Mouse (Mus musculus) liver, postnatal 0 days (tissue): ENCODE measurements around the gene Neurod2. TPM values are rescaled to one million over a fixed set of nuclear protein-coding genes. Genes with fewer than 3 reads are reported as not detected.
A peak's percentile ranks its signal among the peaks of the same experiment; 100 is the strongest.

Source experiments
- ATAC-seq: fragments of 200-750 bp; cut with Nextera tagmentation; 2 replicates; pipeline ENCODE4 v1.8.0; 2017; ENCODE audit warnings: mild to moderate bottlenecking, moderate library complexity
- DNase-seq: peaks from one replicate; pipeline ENCODE4 v3.0.0-alpha.2; 2016
- H3K27ac ChIP-seq: fragments of 300-500 bp; sonication (generic); 2 replicates; pipeline ENCODE4 v1.5.1; 2014; ENCODE audit warnings: antibody characterized with exemption, moderate library complexity, mild to moderate bottlenecking, low read depth
- H3K27me3 ChIP-seq: fragments of 300-500 bp; sonication (generic); 2 replicates; pipeline ENCODE4 v1.6.1; 2014; ENCODE audit warnings: low read length, control low read depth, mixed read lengths; ENCODE audit not compliant: insufficient read depth
- H3K36me3 ChIP-seq: fragments of 300-500 bp; sonication (generic); replicated peaks from 2 replicates; pipeline ENCODE4 v1.6.1; 2014; ENCODE audit warnings: mild to moderate bottlenecking, control low read depth, low read length, moderate library complexity, mixed read lengths; ENCODE audit not compliant: insufficient read depth
- H3K4me1 ChIP-seq: fragments of 300-500 bp; sonication (generic); 2 replicates; pipeline ENCODE4 v1.6.1; 2014; ENCODE audit warnings: antibody characterized with exemption, mild to moderate bottlenecking, control low read depth; ENCODE audit not compliant: insufficient read depth
- H3K4me2 ChIP-seq: fragments of 300-500 bp; sonication (generic); 2 replicates; pipeline ENCODE4 v1.6.1; 2014; ENCODE audit warnings: low read depth, mild to moderate bottlenecking, low read length, moderate library complexity, mixed read lengths
- H3K4me3 ChIP-seq: fragments of 300-500 bp; sonication (generic); 2 replicates; pipeline ENCODE4 v1.5.1; 2014; ENCODE audit warnings: low read depth, low read length
- H3K9ac ChIP-seq: fragments of 300-500 bp; sonication (generic); replicated peaks from 2 replicates; pipeline ENCODE4 v1.6.1; 2014; ENCODE audit warnings: mild to moderate bottlenecking, moderate library complexity
- H3K9me3 ChIP-seq: fragments of 300-500 bp; sonication (generic); 2 replicates; pipeline ENCODE4 v1.6.1; 2016; ENCODE audit warnings: mild to moderate bottlenecking, control low read depth, low read length, mixed read lengths
- CTCF ChIP-seq: sonication (generic); IDR thresholded peaks from 2 replicates; pipeline ENCODE4 v1.5.1; 2016; ENCODE audit warnings: antibody characterized with exemption, low read depth
- EP300 ChIP-seq: IDR thresholded peaks from 2 replicates; pipeline ENCODE4 v1.6.1; 2016; ENCODE audit warnings: antibody characterized with exemption, low read depth, mild to moderate bottlenecking
- WGBS: fragments of 180-500 bp; shearing (Covaris S2); extraction: QIAGEN DNeasy Blood & Tissue Kit; methylation state at CpG from one replicate; pipeline ENCODE4 v1.1.7; 2014; ENCODE audit not compliant: insufficient replicate concordance; 5-methylcytosine and 5-hydroxymethylcytosine counted together
- polyA plus RNA-seq: library from polyadenylated mRNA; unstranded; fragments of >200 nt; fragmentation: Nextera tagmentation; extraction: Ambion mirVana; gene quantifications from 2 replicates; pipeline ENCODE4 v1.2.1, GENCODE M21; 2015

Gene Neurod2
- not detected in 2 replicates for polyA plus RNA-seq

DNA sequence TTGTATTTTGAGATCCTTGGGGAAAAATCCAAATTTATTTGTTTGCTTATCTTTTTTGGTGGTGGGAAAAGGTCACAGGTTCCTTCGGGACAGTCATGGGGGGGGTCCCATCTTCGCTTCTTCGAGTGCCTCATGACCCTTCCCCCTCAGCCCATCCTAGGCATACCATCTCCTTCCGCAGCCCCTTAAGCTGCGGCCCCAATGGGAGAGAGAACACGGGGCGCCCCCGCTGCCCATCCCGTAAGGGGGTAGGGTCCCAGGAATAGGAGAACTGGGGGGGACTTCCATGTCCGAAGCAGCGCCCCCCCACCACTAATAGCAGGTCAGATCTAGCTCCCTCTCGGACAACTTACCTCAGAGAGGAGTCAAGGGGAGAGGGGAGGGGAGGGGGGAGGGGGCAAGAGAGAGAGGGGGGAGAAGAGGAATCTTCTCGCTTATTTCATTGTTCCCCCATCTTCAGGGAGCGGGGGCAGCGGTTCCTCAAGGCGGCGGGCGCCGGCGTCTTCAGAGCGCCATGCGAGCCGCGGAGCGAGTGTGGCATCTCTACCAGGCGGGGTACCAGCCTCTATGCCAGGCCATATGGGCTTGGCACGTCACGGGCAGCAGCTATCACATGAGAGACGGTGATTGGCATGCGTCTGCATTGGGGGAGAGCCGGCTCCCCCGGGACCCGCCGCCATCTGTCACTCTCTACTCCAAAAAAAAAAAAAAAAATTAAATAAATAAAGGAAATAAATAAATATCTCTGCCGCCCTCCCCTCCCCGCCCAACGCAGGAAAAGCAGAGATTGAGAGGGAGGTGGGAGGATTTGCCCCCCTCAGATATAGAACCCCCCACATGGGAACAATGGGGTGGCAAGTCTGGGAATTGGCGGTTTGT, at the start of gene Neurod2:
Gene Neurod2 (minus strand): TSS at position 568 of the 879 bp plus-strand sequence.
- H3K4me3 ChIP-seq, result peak within 1 kb of the TSS; percentile 31
- H3K4me2 ChIP-seq, result peak within 1 kb of the TSS; percentile 42; the same call in 1 of the 2 replicates
- H3K27me3 ChIP-seq, result peaks cover 99% of the 10 kb centered on the region
- DNase-seq (no peak), ATAC-seq (no peak)
- 4% methylated on average over 38 of the region's 38 CpGs for WGBS
- no peak within 1 kb of the TSS for H3K27ac ChIP-seq
- peaks cover 15% of the 10 kb centered on the region; the same call in 1 of the 2 replicates for H3K4me1 ChIP-seq
- TF ChIP-seq CTCF (no peak), EP300 (no peak)
- no peaks in the 10 kb centered on the region for H3K36me3 ChIP-seq
- H3K9ac ChIP-seq, result no peak within 1 kb of the TSS
- no peaks in the 10 kb centered on the region for H3K9me3 ChIP-seq

DNA sequence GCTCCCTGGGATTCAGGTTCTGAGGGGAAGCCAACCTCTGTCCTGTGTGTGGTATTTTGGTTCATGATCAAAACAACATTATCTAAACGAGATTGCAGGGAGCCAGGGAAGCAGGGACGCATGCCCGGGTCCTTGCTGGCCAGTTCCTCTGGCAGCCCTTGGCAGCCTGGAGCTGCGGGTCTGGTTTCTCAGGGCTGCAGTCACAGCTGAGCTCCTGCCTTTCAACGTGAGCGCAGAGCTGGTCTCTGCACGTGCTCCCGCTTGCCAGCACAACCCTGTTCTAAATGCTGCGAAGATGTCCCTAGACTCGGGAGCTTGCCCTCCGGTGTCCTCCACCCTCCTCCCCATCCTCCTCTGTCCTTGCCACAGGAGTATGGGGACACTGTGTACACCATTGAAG, 48.3 kb upstream of the Neurod2 start:
- TF ChIP-seq CTCF (no peak), EP300 (no peak)
- Histone ChIP-seq H3K9ac (no peak overlapping the region), H3K9me3 (no peaks in the 10 kb centered on the region), H3K36me3 (peaks cover 54% of the 10 kb centered on the region), H3K4me2 (no peak overlapping the region), H3K27ac (no peak overlapping the region), H3K4me1 (no peaks in the 10 kb centered on the region), H3K27me3 (no peaks in the 10 kb centered on the region), H3K4me3 (no peak overlapping the region)
- ATAC-seq, result no peak
- no peak for DNase-seq
- WGBS, result 77% methylated on average over 11 of the region's 11 CpGs

DNA sequence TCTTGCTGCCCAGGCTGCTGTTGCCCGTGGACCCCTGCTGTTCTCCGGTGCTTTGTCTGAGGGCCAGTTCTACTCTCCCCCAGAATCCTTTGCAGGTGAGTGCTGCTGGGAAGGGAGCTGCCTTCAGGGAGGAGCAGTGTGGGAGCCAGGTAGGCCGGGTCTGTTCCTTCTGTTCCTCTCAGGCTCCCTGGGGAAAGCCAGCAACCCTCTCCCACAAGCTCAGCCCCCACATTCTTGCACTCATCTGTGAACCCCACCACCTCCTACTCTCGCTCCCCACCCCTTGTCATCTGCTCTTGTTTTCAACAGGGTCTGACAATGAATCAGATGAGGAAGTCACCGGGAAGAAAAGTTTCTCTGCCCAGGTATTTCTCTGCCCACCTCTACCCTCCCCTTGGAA, 47.3 kb upstream of the Neurod2 start:
- no peak for TF ChIP-seq EP300
- TF ChIP-seq CTCF, result no peak
- no peak overlapping the region for H3K27ac ChIP-seq
- DNase-seq, result no peak
- H3K4me2 ChIP-seq, result no peak overlapping the region
- 83% methylated on average over 5 of the region's 5 CpGs for WGBS
- H3K36me3 ChIP-seq, result peaks cover 54% of the 10 kb centered on the region
- no peak overlapping the region for H3K9ac ChIP-seq
- H3K9me3 ChIP-seq, result no peaks in the 10 kb centered on the region
- H3K4me3 ChIP-seq, result no peak overlapping the region
- no peaks in the 10 kb centered on the region for H3K27me3 ChIP-seq
- ATAC-seq, result no peak
- H3K4me1 ChIP-seq, result no peaks in the 10 kb centered on the region

DNA sequence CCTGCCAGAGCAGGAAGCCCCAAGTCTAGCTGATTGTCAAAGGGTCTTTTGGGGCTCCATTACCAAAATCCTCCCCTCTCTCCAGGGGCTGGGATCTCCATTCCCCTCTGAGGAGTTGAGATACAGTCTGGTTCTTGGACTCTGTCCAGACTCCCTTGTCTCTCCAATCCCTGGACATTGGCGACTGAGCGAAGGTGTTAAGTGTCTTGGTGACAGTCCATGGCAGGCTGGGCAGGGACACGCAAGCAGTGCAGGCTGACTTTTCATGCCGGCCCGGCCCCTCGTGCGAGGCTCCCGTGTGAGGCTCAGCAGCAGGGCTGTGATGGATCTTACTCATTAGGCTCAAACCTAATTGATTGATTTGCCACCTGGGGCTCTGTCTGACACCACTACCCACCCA, 44.8 kb upstream of the Neurod2 start:
- WGBS, result 95% methylated on average over 8 of the region's 8 CpGs
- H3K9me3 ChIP-seq, result no peaks in the 10 kb centered on the region
- ATAC-seq (no peak), DNase-seq (no peak)
- no peak overlapping the region for H3K27ac ChIP-seq
- no peak overlapping the region for H3K4me3 ChIP-seq
- no peak overlapping the region for H3K9ac ChIP-seq
- TF ChIP-seq EP300 (no peak), CTCF (no peak)
- H3K4me1 ChIP-seq, result no peaks in the 10 kb centered on the region
- H3K36me3 ChIP-seq, result peaks cover 44% of the 10 kb centered on the region
- H3K4me2 ChIP-seq, result no peak overlapping the region
- H3K27me3 ChIP-seq, result no peaks in the 10 kb centered on the region

DNA sequence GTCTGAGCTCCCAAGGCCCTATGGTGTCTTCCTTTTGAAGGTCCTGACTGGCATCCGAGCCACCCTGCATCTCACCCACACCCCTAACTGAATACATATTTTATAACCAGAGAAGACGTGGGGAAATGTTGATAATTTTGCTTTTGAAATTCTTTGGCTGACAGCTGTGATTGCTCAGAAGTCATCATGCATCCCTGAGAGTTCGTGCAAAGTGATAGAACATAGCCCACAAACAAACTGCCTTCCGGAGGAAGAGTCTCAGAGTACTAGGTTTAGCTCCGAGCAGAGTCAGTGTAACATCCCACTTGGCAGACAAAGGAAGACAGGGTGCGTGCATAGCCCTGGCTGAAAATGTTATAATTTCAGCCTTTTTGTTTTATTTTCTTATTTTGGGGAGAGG, 43.8 kb upstream of the Neurod2 start:
- Histone ChIP-seq H3K4me3 (no peak overlapping the region), H3K4me1 (no peaks in the 10 kb centered on the region), H3K27ac (no peak overlapping the region), H3K9me3 (no peaks in the 10 kb centered on the region), H3K36me3 (peaks cover 38% of the 10 kb centered on the region), H3K9ac (no peak overlapping the region), H3K4me2 (no peak overlapping the region), H3K27me3 (no peaks in the 10 kb centered on the region)
- TF ChIP-seq CTCF, result no peak
- TF ChIP-seq EP300, result no peak
- ATAC-seq, result no peak
- DNase-seq, result no peak
- WGBS, result 78% methylated on average over 6 of the region's 6 CpGs

DNA sequence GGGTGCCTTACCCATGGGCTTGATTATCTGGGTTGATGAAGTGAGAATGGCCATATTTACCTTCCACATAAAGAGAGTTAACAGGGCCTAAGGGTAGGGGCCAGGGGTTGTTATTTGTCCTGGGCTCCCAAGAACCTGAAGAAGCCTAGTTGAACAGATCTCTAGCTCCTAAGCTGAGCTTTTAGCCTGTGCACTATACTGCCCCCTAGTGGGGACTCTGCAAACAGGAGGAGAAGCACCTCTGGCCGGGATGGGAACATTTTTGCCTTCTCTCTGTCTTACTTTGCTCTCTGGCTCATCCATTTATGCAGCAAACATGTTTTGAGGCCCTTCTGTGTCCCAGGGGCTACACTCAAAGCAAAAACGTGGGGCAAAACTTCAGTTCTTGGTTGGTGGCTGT, 43.0 kb upstream of the Neurod2 start:
- 14% methylated on average over 2 of the region's 2 CpGs for WGBS
- Histone ChIP-seq H3K36me3 (peaks cover 29% of the 10 kb centered on the region), H3K4me3 (no peak overlapping the region), H3K9me3 (no peaks in the 10 kb centered on the region), H3K9ac (no peak overlapping the region), H3K27me3 (no peaks in the 10 kb centered on the region), H3K27ac (no peak overlapping the region), H3K4me1 (no peaks in the 10 kb centered on the region), H3K4me2 (no peak overlapping the region)
- ATAC-seq (no peak), DNase-seq (peak; percentile 74)
- TF ChIP-seq EP300, result no peak
- TF ChIP-seq CTCF, result peak; percentile 95
